Mouse (Mus musculus): ENCODE data around the gene Casp8. TPM values are rescaled to one million over a fixed set of nuclear protein-coding genes. Genes with fewer than 3 reads are reported as not detected.
A peak's percentile ranks its signal among the peaks of the same experiment; 100 is the strongest.
"Not testable (repeated sequence)": the region's sequence is repeated elsewhere in the genome, so short reads cannot be mapped to it uniquely, and the experiment has no call there.

Gene Casp8
- polyA plus RNA-seq (2016; fragmentation: Nextera tagmentation; extraction: Ambion mirVana) = 12.7 and 18.3 TPM in 2 replicates

DNA sequence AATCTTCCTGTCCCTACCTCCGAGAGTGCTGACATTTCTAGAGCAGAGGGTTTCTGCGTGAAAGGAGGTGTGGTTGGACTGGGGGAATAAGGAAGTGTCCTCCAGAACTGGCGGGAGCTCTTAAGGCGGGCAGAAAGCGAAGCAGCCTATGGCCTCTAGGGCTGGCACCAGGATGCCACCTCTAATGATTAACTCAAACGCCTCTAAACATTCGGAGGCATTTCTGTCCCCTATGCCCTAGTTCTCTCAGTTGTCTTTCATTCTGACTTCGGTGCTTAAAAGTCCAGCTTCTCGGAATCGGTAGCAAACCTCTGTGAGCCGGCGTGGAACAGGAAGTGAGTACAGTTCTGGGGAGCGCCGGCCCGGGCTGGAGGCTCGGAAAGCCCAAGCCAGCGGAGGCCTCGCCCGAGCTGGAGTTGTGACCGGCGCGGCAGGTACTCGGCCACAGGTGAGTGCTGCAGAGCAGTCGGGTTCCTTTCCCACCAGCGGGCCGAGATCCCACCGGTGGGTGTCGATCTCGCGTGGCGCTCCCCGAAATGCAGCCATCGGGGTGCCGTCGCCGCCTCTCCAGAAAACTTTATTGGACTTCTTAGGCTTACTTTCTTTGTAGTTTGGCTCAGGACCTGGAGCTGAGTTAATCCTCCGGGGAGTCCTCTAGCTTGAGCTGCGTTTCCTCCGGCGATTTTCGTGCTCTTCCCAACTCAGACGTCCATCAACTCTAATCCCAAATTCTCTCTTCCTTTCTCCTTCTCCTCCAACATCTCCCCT, at the start of gene Casp8:
TSS of gene Casp8 (plus strand) at position 84 of the 768 bp plus-strand sequence.
- peak; percentile 69 for DNase-seq (ENCODE audit: low spot score)
- H3K4me1 ChIP-seq = peaks cover 19% of the 10 kb centered on the region
- no peaks in the 10 kb centered on the region for H3K27me3 ChIP-seq (ENCODE audit: low read depth, poor library complexity, severe bottlenecking)
- H3K36me3 ChIP-seq = peaks cover 6% of the 10 kb centered on the region
- H3K27ac ChIP-seq = peak within 1 kb of the TSS; percentile 88
- H3K9me3 ChIP-seq (replicated peaks) = no peaks in the 10 kb centered on the region
- peak within 1 kb of the TSS; percentile 61 for H3K4me3 ChIP-seq
- 1% methylated on average over 42 of the region's 42 CpGs for WGBS

DNA sequence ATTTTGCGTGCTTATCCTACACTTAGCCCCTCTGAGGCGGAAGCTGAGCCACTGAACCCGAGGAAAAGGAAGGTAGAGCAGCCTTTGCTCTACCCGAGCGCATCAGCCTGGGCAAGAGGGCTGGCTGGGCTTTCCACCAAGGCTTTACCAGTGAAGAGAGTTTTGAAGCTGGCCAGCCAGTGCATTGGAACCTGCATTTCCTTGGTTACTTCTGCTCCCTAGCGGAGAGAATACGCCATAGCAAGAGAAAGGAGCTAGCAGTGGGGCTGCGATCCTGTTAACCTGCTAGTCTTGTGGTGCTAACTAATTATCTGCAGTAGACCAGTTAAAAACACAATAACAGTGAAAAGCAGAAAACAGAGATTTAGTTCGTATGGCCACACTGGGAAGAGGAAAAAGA, 48.3 kb upstream of the Casp8 start:
- H3K36me3 ChIP-seq = peaks cover 75% of the 10 kb centered on the region
- DNase-seq (ENCODE audit: low spot score) = no peak
- H3K27me3 ChIP-seq (ENCODE audit: low read depth, poor library complexity, severe bottlenecking) = no peaks in the 10 kb centered on the region
- no peaks in the 10 kb centered on the region for H3K4me1 ChIP-seq
- 72% methylated on average over 9 of the region's 9 CpGs for WGBS
- no peaks in the 10 kb centered on the region for H3K9me3 ChIP-seq (replicated peaks)
- H3K27ac ChIP-seq = no peak overlapping the region
- H3K4me3 ChIP-seq = no peak overlapping the region

DNA sequence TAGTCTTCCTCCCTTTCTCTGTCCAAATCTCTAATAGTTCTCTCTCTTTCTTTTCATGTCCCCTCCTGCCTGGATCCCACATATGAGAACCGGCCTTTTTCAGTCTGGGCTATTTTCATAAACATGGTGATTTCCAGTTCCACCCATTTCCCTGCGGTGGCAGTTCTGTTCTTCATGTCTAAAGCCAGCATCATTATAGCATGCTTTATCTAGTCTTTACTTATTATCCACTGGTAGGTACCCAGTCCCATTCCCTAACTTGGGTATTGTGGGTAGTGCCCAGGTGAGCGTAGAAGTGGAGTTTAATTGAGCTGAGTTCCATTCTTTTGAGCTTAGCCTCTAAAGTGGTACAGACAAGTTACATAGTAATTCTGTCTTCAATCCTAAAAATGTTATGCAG, 35.7 kb upstream of the Casp8 start:
- 93% methylated on average over 3 of the region's 3 CpGs for WGBS
- Histone ChIP-seq H3K4me3 (no peak overlapping the region), H3K9me3 (replicated peaks) (no peaks in the 10 kb centered on the region), H3K36me3 (peaks cover 26% of the 10 kb centered on the region), H3K27ac (no peak overlapping the region), H3K4me1 (no peaks in the 10 kb centered on the region), H3K27me3 (ENCODE audit: low read depth, poor library complexity, severe bottlenecking) (no peaks in the 10 kb centered on the region)
- DNase-seq (ENCODE audit: low spot score) = no peak

DNA sequence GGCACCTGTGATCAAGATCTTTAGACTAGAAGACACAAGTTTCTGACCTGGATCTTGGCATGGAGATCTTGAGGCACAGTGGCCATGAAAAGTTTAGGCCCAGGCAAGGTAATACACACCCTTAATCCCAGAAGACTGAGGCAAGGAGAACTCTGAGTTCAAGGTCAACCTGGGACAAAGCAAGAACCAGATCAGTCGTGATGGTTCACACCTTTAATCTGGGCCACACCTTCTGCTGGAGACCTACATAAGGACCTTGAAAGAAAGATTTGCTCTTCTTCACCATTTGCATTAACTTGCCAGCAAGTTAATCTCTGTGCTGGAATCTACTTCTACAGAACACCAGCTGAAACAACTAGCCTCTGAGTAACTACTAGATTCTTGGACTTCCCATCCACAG, 34.6 kb upstream of the Casp8 start:
- H3K4me3 ChIP-seq = no peak overlapping the region
- H3K27me3 ChIP-seq (ENCODE audit: low read depth, poor library complexity, severe bottlenecking) = no peaks in the 10 kb centered on the region
- DNase-seq (ENCODE audit: low spot score) = no peak
- H3K9me3 ChIP-seq (replicated peaks) = no peaks in the 10 kb centered on the region
- no peaks in the 10 kb centered on the region for H3K4me1 ChIP-seq
- H3K27ac ChIP-seq = no peak overlapping the region
- H3K36me3 ChIP-seq = peaks cover 16% of the 10 kb centered on the region
- 86% methylated on average over 1 of the region's 1 CpGs for WGBS

DNA sequence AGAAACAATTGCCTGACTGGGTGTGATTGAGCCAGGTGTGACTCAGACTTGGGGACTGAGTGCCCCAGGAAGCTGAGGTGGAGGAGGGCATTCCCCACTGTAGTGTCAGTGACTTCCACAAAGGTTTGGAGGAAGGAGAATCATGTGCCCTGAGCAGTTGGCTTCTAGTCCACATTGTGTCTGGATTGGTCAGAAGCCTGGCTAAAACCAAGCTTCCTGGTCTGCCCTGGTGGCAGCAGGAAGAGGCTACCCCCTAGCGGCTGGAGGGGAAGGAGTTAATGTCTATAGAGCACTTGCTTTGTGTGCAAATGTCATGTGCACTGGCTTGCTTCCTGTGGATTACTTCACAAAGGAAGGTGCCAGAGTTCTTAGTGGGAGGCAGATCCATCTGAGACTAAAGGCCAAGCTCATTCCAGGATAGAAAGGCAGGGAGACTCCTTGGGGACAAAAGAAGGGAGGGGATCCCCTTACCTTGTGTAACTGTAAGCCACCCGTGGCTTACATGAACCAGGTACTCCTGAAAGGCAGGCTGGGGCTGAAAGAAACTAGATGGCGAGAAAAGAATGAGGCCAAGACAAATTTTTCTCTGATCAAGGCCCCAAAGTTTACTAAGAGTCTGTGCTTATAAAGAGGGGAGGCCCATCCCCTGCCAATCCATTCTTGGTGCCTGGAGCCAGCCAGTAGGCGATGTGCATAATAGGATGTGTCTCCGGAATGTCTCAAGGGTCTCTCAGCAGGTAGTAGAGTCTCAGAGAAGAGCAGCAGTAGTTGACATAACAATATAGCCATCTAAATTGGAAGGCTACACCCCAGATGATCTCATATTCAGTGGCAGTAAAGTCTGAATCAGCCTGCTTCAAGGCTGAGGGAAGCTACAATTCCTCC, 33.5 kb upstream of the Casp8 start:
- H3K4me3 ChIP-seq; H3K27ac ChIP-seq; H3K36me3 ChIP-seq; H3K9me3 ChIP-seq (replicated peaks); H3K27me3 ChIP-seq (ENCODE audit: low read depth, poor library complexity, severe bottlenecking); H3K4me1 ChIP-seq: not testable (repeated sequence)
- 84% methylated on average over 5 of the region's 5 CpGs for WGBS
- peak; percentile 26 for DNase-seq (ENCODE audit: low spot score)

DNA sequence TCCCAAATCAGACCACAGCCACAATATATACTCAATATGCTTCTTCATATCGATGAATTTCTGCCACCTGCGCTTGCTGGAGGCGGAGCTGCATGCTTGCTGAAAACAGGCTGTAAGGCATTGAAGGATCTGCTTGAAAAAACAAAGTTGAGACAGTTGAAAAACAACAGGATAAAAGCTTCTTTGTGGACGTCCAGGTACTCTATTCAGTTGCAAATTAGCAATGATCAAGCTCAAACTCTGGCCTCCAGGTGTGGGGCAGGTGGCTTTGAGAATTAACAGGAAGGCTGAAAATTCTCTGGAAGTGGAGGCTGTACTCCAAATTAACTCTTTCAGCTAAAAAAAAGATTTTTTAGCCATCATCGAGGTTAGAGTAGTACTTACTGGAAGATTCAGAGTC, 32.6 kb upstream of the Casp8 start:
- DNase-seq (ENCODE audit: low spot score) = peak; percentile 10
- Histone ChIP-seq H3K9me3 (replicated peaks) (no peaks in the 10 kb centered on the region), H3K4me1 (no peaks in the 10 kb centered on the region), H3K4me3 (no peak overlapping the region), H3K27me3 (ENCODE audit: low read depth, poor library complexity, severe bottlenecking) (no peaks in the 10 kb centered on the region), H3K36me3 (0 out of 2 replicates have a peak, but pooled peaks cover 5% of the 10 kb centered on the region), H3K27ac (no peak overlapping the region)
- 87% methylated on average over 5 of the region's 5 CpGs for WGBS

DNA sequence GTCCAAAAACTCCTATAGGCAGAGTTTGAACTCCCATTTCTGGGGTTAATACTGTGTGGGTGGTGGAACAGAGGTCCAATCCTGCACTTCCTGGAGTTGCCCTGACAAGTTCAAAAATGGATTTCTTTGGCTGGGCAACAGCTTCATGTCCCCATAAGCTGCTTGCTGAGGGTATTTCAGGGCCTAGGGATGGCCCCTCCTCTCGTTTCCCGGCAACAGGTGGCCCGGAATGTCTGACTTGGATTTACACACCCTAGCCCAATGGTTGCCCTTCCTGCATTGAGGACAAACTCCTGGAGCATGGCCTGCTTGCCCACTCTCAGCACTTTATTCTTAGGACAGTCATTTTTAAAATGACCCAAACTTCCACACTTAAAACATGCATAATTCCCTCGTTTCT, 28.7 kb upstream of the Casp8 start:
- DNase-seq (ENCODE audit: low spot score); H3K36me3 ChIP-seq; H3K27me3 ChIP-seq (ENCODE audit: low read depth, poor library complexity, severe bottlenecking); H3K4me3 ChIP-seq; H3K9me3 ChIP-seq (replicated peaks); H3K4me1 ChIP-seq; H3K27ac ChIP-seq: not testable (repeated sequence)
- 87% methylated on average over 4 of the region's 4 CpGs for WGBS

DNA sequence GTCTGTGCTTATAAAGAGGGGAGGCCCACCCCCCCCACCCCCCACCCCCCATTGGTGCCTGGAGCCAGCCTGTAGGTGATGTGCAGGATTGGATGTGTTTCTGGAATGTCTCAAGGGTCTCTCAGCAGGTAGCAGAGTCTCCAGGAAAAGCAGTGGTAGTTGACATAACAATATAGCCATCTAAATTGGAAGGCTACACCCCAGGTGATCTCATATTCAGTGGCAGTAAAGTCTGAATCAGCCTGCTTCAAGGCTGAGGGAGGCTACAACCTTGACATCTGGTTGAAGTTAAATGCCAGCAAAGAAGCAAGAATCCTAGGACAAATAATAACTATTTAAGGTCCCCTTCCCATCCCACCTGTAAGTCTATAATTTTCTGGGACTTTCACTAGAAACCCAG, 26.0 kb upstream of the Casp8 start:
- Histone ChIP-seq H3K4me3 (no peak overlapping the region), H3K36me3 (no peaks in the 10 kb centered on the region), H3K9me3 (replicated peaks) (no peaks in the 10 kb centered on the region), H3K27me3 (ENCODE audit: low read depth, poor library complexity, severe bottlenecking) (no peaks in the 10 kb centered on the region), H3K27ac (no peak overlapping the region), H3K4me1 (no peaks in the 10 kb centered on the region)
- no peak for DNase-seq (ENCODE audit: low spot score)

DNA sequence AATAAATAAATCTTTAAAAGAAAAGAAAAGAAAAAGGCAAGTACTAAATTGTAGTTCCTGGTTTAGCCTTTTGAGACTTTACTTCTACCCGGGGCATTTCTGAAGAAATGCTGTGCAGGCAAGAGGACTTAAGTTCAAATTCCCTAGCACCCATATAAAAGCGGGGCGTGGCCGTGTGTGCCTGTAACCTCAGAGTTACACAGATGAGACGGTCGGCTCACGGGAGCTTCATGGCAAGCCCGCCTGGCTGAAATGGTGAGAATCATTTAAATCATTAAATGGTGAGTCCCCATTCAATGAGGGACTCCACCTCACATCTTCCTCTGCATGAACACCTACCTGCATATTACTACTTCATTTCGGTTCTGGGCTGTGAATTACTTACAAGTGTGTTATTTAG, 25.5 kb upstream of the Casp8 start:
- H3K4me1 ChIP-seq = no peaks in the 10 kb centered on the region
- no peaks in the 10 kb centered on the region for H3K9me3 ChIP-seq (replicated peaks)
- H3K4me3 ChIP-seq = no peak overlapping the region
- WGBS = 59% methylated on average over 9 of the region's 9 CpGs
- no peak for DNase-seq (ENCODE audit: low spot score)
- no peaks in the 10 kb centered on the region for H3K36me3 ChIP-seq
- H3K27ac ChIP-seq = no peak overlapping the region
- no peaks in the 10 kb centered on the region for H3K27me3 ChIP-seq (ENCODE audit: low read depth, poor library complexity, severe bottlenecking)

DNA sequence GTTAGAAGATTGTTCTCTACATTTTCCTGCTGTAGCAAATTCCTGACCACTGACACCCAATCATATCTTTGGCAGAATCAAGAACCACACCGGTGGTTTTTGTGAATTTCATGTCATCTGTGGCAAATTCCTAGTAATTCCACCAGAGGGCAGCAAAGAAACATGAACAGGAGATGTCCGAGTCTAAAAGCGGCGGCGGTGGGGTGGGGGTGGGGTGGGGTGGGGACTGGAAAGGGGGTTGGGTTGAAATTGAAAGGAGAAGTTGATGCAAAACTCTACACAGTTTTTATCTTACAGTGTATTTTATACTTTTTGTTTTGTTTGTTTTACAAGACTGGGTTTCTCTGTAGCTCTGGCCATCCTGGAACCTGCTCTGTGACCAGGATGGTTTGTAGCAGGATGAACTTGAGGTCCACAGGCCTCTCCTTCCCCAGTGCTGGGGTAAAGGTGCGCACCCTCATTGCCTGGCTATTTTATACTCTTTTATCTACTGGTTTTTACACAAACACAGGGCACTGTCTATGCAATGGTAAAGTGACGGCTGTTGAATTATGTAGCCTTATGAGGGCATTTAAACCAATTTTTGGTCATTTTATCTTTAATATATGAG, 25.0 kb upstream of the Casp8 start:
- no peaks in the 10 kb centered on the region for H3K9me3 ChIP-seq (replicated peaks)
- peak; percentile 41 for DNase-seq (ENCODE audit: low spot score)
- no peak overlapping the region for H3K4me3 ChIP-seq
- H3K27me3 ChIP-seq (ENCODE audit: low read depth, poor library complexity, severe bottlenecking) = no peaks in the 10 kb centered on the region
- H3K36me3 ChIP-seq = no peaks in the 10 kb centered on the region
- H3K4me1 ChIP-seq = no peaks in the 10 kb centered on the region
- WGBS = 29% methylated on average over 7 of the region's 7 CpGs
- H3K27ac ChIP-seq = no peak overlapping the region

DNA sequence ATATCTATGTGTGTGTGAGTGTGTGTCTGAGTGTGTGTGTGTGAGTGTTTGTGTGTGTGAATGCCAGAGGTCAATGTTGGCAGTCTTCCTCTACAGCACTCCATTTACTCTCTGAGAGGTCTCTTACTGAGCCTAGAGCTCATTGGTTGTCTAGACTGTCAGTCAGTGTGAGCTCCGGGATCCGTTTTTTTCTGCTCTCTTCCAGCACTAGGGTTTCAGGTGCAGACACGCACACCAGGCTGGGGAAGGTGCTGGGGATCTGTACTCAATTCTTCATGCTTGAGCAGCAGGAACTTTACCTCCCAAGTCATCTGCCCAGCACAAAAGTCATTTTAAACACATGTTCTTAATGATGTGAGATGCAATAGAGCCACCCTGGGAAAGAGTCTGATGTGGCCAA, 23.1 kb upstream of the Casp8 start:
- no peak for DNase-seq (ENCODE audit: low spot score)
- Histone ChIP-seq H3K36me3 (no peaks in the 10 kb centered on the region), H3K27ac (no peak overlapping the region), H3K9me3 (replicated peaks) (no peaks in the 10 kb centered on the region), H3K4me1 (no peaks in the 10 kb centered on the region), H3K27me3 (ENCODE audit: low read depth, poor library complexity, severe bottlenecking) (no peaks in the 10 kb centered on the region), H3K4me3 (no peak overlapping the region)
- WGBS = 70% methylated on average over 3 of the region's 3 CpGs

DNA sequence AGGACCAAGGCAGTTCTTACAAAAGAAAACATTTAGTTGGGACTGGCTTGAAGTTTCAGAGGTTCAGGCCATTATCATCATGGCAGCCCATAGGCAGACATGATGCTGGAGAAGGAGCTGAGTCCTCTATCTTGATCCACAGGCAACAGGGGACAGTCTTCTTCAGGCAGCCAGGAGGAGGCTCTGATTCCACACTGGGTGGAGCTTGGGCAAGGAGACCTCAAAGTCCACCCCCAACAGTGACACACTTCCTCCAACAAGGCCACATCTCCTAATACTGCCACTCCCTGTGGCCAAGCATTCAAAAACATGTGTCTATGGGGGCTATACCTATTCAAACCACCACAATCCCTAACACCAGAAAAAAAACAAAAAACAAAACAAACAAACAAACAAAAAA, 21.9 kb upstream of the Casp8 start:
- no peak for DNase-seq (ENCODE audit: low spot score)
- no peaks in the 10 kb centered on the region for H3K36me3 ChIP-seq
- no peak overlapping the region for H3K4me3 ChIP-seq
- no peak overlapping the region for H3K27ac ChIP-seq
- no peaks in the 10 kb centered on the region for H3K4me1 ChIP-seq
- H3K27me3 ChIP-seq (ENCODE audit: low read depth, poor library complexity, severe bottlenecking) = no peaks in the 10 kb centered on the region
- H3K9me3 ChIP-seq (replicated peaks) = no peaks in the 10 kb centered on the region

DNA sequence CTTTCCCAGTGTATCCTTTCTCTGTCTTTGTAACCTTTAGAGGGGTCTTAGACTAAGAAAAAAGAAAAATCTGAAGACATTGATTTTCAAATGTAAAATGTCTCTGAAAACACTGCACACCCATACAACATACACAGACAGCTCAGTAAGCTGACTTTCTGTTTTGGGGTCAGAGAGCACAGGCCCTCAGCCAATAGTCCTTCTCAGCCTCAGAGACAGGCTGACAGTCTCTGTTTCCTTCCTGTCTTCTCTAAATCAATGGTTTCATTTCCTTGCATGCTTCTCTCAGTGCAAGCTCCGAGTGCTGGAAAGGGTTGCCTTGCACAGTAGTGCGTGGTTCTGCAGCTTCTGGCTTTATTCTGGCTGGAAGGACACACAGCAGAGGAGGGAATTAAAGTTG, 21.3 kb upstream of the Casp8 start:
- Histone ChIP-seq H3K27ac (no peak overlapping the region), H3K36me3 (no peaks in the 10 kb centered on the region), H3K27me3 (ENCODE audit: low read depth, poor library complexity, severe bottlenecking) (no peaks in the 10 kb centered on the region), H3K4me3 (no peak overlapping the region), H3K4me1 (no peaks in the 10 kb centered on the region), H3K9me3 (replicated peaks) (no peaks in the 10 kb centered on the region)
- 88% methylated on average over 2 of the region's 2 CpGs for WGBS
- no peak for DNase-seq (ENCODE audit: low spot score)
